Mouse (Mus musculus) thymus, adult 18-20 months (tissue): Measurements from ENCODE around the gene Rasgrf2.

Experiments used
- DNase-seq, 2 experiments: peaks; one replicate each; pipeline ENCODE4 v3.0.0; 2022; ENCODE audit warnings: mixed read lengths in 2 of 2

The Rasgrf2 gene

GRCm38 (mm10) chr13:91877996-91878395, 253.5 kb downstream of the Rasgrf2 start:
- DNase-seq = no peak

DNA sequence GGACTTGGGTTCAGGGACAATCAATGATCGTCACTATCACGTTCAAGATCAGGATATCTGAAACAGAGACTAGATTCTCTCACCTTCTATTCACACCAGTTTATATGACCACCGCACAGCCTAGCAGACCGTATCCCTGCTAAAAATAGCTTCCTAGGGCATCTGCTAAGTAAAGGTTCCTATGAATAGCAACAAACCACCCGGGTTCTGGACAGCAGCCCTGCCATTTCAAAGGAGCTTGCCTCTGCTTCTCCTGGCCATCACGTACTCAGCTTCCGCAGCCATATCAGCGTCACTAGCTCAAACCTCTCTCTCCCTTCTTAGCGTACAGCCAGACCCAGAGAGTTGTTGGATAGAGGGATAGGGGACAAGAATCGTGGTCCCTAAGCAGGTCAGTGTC, 254.1 kb downstream of the Rasgrf2 start:
- DNase-seq = no peak

- DNase-seq = no peak
These were observed 254.6 kb downstream of the Rasgrf2 start, which contains the start of gene Ckmt2 for GRCm38 (mm10) chr13:91876741-91877349. Gene Ckmt2 (minus strand): TSS chr13:91876885.

DNA sequence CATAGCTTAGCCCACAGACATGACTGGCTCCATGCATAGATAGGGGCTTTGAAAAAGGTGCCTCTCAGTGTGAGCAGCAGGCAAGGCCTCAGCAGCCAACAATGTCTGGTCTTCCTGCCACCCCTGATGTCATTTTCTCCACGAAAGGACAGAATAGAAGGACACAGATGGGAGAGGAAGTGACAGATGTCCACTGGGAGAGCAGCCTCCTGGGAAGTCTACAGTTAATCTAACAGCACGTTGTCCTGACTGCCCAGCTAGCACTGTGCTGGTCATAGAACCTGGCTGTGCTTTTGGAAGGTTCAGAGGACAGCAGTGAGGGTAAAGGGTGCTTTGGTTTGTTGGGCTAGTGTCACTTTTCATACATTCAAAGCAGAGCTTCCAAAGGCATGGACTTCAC, 255.9 kb downstream of the Rasgrf2 start:
- no peak for DNase-seq

DNA sequence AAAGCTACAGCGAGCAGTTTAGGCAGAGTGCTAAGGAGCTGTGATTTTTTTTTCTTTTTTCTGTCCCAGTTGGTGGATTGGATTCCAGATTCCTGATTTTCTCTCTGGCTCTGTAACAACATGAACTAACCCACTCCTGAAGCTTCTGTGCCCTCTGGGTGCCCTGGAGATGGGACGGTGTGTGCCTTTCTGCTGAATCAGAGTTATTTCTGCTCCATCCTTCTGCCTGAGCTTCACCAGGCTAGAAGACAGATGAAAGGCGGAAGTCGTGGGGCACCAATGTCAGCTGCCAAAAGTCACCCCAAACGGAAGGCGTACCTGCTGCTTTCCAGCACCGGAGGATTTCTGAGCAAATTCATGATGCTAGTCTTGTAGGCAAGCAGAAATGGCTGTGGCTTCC, 256.9 kb downstream of the Rasgrf2 start:
- DNase-seq = no peak

DNA sequence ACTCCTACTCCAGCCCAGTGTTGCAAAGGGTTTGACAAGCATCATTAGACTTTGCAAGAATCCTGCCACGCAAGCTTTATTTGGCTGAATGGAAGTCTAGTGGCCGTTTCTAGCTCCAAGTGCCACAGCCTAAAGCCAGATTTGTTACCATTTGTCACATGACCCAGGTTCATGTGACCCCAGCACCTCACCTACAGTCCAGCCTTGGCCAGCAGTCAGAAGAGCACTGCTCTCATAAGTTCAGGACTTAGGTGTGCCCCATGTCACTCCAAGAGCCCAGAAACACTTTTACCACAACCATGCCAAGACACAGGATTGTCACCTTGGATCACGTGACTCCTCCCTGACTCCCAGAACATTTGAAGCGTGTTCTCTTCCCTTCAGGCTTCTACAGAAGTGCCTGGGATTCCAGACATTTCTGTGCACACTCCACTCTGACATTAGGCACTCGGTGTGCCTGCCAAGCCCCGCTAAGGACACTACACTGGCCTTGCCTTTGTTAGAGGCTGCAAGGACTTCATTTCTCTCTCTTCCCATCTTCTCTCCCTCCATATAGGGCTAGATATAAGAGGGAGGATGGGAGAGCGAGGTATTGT, 257.6 kb downstream of the Rasgrf2 start:
- no peak for DNase-seq

DNA sequence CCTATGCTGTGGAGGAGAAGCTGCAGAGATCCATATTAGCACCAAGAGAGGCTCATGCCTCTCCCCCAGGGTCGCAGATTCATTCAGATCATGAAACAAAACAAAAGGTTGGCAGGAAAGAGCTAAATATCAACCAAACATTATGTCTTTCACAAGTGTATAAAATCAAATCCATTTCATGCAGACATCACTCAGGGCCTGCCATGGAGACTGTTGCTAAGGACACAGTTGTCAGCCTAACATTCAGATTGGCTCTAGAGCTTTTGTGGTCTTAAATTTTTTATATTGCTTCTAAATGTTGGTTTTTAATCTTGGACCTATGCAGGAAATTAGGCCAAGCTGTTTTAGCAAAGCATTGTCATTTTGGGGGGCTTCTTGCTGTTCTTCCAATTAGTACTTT, 262.9 kb downstream of the Rasgrf2 start:
- DNase-seq = no peak

DNA sequence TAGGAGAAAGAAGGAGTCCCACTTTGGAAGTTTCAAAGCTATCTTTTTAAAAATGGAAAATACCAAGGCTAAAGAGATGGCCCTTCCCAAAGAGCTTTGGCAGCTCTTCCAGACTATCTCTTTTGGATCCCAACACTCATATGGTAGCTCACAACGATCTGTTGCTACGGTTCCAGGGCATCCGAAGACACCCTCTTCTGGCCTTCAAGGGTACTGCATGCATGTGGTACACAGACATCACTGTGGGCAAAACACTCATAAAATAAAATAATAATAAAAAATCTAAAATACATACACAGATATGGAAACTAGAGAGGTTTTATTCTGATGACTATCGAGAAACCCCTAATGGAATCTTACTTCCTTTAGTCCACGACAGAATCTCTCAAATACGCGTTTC, 272.6 kb downstream of the Rasgrf2 start:
- no peak for DNase-seq

- no peak for DNase-seq
These were observed 274.0 kb downstream of the Rasgrf2 start for GRCm38 (mm10) chr13:91857427-91857826.

DNA sequence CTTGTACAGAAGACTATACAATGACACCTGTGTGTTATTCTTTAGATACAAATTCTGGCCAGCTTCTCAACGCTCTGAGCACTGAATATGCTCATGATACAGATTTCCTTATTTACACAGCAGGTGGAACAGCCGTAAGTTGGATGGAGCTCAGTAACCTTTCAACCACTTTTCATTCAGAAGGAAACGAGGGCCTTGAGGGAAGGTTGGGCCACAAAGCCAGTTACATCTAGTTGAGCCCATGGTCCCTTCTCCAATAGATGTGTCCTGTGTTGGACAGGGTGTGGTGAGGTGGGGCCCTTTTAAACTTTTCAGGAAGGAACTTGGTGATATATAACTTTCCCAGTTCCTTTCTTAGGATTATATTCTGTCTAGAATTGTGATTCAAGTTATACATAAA, 277.0 kb downstream of the Rasgrf2 start:
- DNase-seq = no peak
